Comparison of ENCODE assay signal across 17 mouse cellular contexts in genomic region chr3:150819369-150819768, GRCm38 (mm10).
DNase-seq lines count a peak whose midpoint lies in the region; ATAC-seq lines count a peak whose summit lies in the region.
"Had no signal": no experiment of that assay in that cellular context is flagged by ENCODE, and none has a peak within 500 bp of the region (broad histone marks: within the 10 kb centered on the region; RNA-seq: fewer than 3 reads in every experiment).

No protein-coding gene starts in this region.

- H3K36me3 ChIP-seq in midbrain, embryonic 15.5 days (replicated peaks), result no peaks in the 10 kb centered on the region
- H3K36me3 ChIP-seq: heart, embryonic 12.5 days; limb, embryonic 13.5 days; midbrain, embryonic 10.5 days had no signal

- H3K9me3 ChIP-seq in midbrain, embryonic 15.5 days, result no peaks in the 10 kb centered on the region
- H3K9me3 ChIP-seq: heart, embryonic 12.5 days; limb, embryonic 13.5 days; midbrain, embryonic 10.5 days had no signal

- DNase-seq in cerebellum, adult 9-11 months, result no peak
- DNase-seq in frontal cortex, postnatal 25 days (ENCODE audit: low spot score in 2 of 2), result no peak
- DNase-seq in brain, embryonic 18.5 days (ENCODE audit: low read depth, low spot score), result peak; percentile 66
- peak; percentile 8 for DNase-seq in layer of hippocampus, adult 9-10 months (ENCODE audit: low spot score)
- DNase-seq in urinary bladder, adult 18-20 months (ENCODE audit: low spot score in 2 of 2), result no peak
- DNase-seq: adrenal gland, postnatal 10 days; kidney, adult 9 months; lung, postnatal 36 days; thymus, postnatal 4 days had no signal

- H3K4me2 ChIP-seq in midbrain, embryonic 15.5 days, result no peak overlapping the region
- H3K4me2 ChIP-seq: heart, embryonic 12.5 days; limb, embryonic 13.5 days had no signal

- whole genome bisulfite sequencing in midbrain, embryonic 15.5 days, result 80% methylated on average over 4 of the region's 4 CpGs

- H3K27ac ChIP-seq in midbrain, embryonic 15.5 days, result no peak overlapping the region
- H3K27ac ChIP-seq: left cerebral cortex, adult 2 months; limb, embryonic 13.5 days; midbrain, embryonic 10.5 days had no signal

- peak; percentile 64; the same call in 1 of the 2 replicates for ATAC-seq in cerebellum, adult (ENCODE audit: insufficient number of reproducible peaks, low FRiP score, low TSS enrichment)
- peak; percentile 90 for ATAC-seq in frontal cortex, adult (ENCODE audit: low TSS enrichment)
- ATAC-seq in midbrain, embryonic 15.5 days (replicated peaks), result no peak
- ATAC-seq: inflammation-experienced regulatory T-cells, adult 6 months had no signal

- no peaks in the 10 kb centered on the region for H3K27me3 ChIP-seq in midbrain, embryonic 15.5 days (replicated peaks)
- H3K27me3 ChIP-seq: heart, embryonic 12.5 days; limb, embryonic 13.5 days had no signal

- H3K9ac ChIP-seq in midbrain, embryonic 15.5 days, result no peak overlapping the region
- H3K9ac ChIP-seq: heart, embryonic 12.5 days; limb, embryonic 13.5 days had no signal

- H3K4me1 ChIP-seq in midbrain, embryonic 15.5 days, result no peaks in the 10 kb centered on the region
- H3K4me1 ChIP-seq: limb, embryonic 13.5 days; midbrain, embryonic 10.5 days had no signal

- H3K4me3 ChIP-seq in midbrain, embryonic 15.5 days, result no peak overlapping the region
- H3K4me3 ChIP-seq: heart, embryonic 12.5 days; left cerebral cortex, adult 2 months; limb, embryonic 13.5 days; midbrain, embryonic 10.5 days had no signal

Comparison
In these comparisons a context has a peak if more than half of its experiments do, and no peak if none do; other contexts are left out.
1. DNase-seq: peak in brain, embryonic 18.5 days (single experiment) and layer of hippocampus, adult 9-10 months (single experiment); none in cerebellum, adult 9-11 months (single experiment), frontal cortex, postnatal 25 days (0 of 2) and urinary bladder, adult 18-20 months (0 of 2).